Mouse (Mus musculus): Measurements from ENCODE around the gene Gpnmb. TPM values are rescaled to one million over a fixed set of nuclear protein-coding genes. Genes with fewer than 3 reads are reported as not detected.

Gene Gpnmb
- polyA plus RNA-seq, 1 experiment from 2014 or later: 0.64 TPM

DNA sequence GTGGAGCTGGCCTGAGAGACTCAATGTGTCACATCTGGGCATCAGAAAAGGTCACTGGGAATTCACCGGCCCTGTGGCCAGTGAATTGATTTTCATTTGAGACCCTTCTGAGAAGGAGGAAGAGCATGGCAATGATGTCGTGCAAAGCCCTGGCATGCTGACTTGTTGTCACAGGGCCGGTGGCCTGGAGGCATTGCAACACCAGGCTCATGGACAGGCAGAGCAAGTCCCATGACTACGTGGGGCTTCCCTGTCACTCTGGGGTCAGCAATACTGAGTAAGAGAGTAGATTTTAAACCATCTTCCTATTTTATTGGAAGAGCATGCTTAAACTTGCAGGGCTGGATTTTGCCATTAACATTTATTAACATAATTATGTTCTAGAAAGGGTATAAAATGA lies 23.3 kb upstream of the Gpnmb start:
- no peak for ATAC-seq (ENCODE audit: insufficient read depth)
- Histone ChIP-seq H3K27me3 (no peaks in the 10 kb centered on the region), H3K4me3 (replicated peaks) (no peak overlapping the region), H3K27ac (replicated peaks) (no peak overlapping the region), H3K9me3 (replicated peaks) (no peaks in the 10 kb centered on the region), H3K4me1 (replicated peaks) (peaks cover 8% of the 10 kb centered on the region), H3K9ac (no peak overlapping the region), H3K36me3 (replicated peaks) (no peaks in the 10 kb centered on the region), H3K4me2 (no peak overlapping the region)
- WGBS (ENCODE audit: insufficient replicate concordance): 53% methylated on average over 4 of the region's 4 CpGs

DNA sequence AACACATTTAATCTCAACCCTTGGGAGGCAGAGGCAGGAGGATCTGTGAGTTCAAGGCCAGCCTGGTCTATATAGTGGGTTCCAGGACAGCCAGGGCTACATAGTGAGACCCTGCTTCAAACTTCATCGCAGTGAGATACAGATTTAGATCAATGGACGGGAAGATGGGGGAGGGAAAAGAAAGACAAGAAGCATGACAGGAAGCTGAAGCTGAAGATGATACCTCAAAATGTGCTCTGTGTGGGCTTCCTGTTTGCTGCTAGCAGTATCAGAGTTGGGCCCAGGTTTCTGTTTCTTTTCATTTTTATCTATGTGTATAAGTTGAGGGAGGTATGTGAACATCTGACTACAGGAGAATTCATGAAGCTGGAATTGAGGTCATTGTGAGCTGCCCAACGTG lies 22.9 kb upstream of the Gpnmb start:
- 33% methylated on average over 3 of the region's 3 CpGs for whole genome bisulfite sequencing (ENCODE audit: insufficient replicate concordance)
- Histone ChIP-seq H3K27me3 (no peaks in the 10 kb centered on the region), H3K4me1 (replicated peaks) (peaks cover 4% of the 10 kb centered on the region), H3K9ac (no peak overlapping the region), H3K36me3 (replicated peaks) (no peaks in the 10 kb centered on the region), H3K4me2 (no peak overlapping the region), H3K4me3 (replicated peaks) (no peak overlapping the region), H3K27ac (replicated peaks) (no peak overlapping the region), H3K9me3 (replicated peaks) (no peaks in the 10 kb centered on the region)
- ATAC-seq (ENCODE audit: insufficient read depth): no peak

DNA sequence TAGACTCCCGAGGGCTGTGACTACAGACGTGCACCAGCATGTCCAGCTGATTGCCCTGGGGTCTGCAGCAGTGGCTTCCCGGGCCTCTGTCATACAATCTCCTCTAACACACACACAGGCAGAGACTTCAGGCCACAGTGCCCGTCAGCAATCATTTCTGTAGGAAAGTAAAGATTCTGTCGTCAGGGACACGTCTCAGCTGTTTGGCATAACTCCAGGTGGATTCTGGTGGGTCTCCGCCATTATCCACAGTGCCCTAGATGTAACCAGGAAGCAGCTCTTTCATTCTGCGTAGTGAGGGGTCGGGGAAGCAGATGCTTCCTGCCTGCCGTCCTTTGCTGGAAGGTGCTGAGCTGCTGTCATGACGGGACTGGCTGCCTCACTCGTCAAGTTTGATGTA lies 19.2 kb upstream of the Gpnmb start:
- Histone ChIP-seq H3K4me2 (no peak overlapping the region), H3K9me3 (replicated peaks) (no peaks in the 10 kb centered on the region), H3K4me1 (replicated peaks) (no peaks in the 10 kb centered on the region; the same call in 1 of the 2 replicates)

DNA sequence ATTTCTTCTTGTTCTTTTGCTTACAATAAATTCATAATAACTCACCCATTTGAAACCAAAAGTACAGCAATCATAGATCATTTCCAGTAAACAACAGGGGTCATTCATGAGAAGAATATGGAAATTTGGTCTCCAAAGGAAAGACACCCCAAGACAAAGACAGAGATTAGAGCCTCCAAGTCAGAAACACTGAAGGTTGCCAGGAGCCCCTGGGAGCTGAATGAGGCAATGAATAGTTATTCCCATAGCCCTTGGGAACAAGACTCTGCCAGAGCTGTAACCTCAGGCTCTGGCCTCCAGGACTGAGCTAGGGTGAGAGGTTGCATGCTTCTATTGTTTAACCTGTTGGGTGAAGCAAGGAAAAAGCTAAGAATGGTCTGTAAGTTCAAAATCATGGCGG lies 17.0 kb upstream of the Gpnmb start:
- no peak for ATAC-seq (ENCODE audit: insufficient read depth)
- Histone ChIP-seq H3K4me1 (replicated peaks) (no peaks in the 10 kb centered on the region; the same call in 1 of the 2 replicates), H3K9me3 (replicated peaks) (no peaks in the 10 kb centered on the region), H3K27ac (replicated peaks) (no peak overlapping the region), H3K4me3 (replicated peaks) (no peak overlapping the region), H3K36me3 (replicated peaks) (no peaks in the 10 kb centered on the region), H3K4me2 (no peak overlapping the region), H3K27me3 (no peaks in the 10 kb centered on the region), H3K9ac (no peak overlapping the region)
- 62% methylated on average over 1 of the region's 1 CpGs for WGBS (ENCODE audit: insufficient replicate concordance)

More for the DNA sequence above, 19.2 kb upstream of the Gpnmb start:
- H3K27ac ChIP-seq (replicated peaks): no peak overlapping the region
- 14% methylated on average over 12 of the region's 12 CpGs for WGBS (ENCODE audit: insufficient replicate concordance)
- ATAC-seq (ENCODE audit: insufficient read depth): no peak
- H3K9ac ChIP-seq: no peak overlapping the region
- H3K27me3 ChIP-seq: no peaks in the 10 kb centered on the region
- no peak overlapping the region for H3K4me3 ChIP-seq (replicated peaks)
- H3K36me3 ChIP-seq (replicated peaks): no peaks in the 10 kb centered on the region

DNA sequence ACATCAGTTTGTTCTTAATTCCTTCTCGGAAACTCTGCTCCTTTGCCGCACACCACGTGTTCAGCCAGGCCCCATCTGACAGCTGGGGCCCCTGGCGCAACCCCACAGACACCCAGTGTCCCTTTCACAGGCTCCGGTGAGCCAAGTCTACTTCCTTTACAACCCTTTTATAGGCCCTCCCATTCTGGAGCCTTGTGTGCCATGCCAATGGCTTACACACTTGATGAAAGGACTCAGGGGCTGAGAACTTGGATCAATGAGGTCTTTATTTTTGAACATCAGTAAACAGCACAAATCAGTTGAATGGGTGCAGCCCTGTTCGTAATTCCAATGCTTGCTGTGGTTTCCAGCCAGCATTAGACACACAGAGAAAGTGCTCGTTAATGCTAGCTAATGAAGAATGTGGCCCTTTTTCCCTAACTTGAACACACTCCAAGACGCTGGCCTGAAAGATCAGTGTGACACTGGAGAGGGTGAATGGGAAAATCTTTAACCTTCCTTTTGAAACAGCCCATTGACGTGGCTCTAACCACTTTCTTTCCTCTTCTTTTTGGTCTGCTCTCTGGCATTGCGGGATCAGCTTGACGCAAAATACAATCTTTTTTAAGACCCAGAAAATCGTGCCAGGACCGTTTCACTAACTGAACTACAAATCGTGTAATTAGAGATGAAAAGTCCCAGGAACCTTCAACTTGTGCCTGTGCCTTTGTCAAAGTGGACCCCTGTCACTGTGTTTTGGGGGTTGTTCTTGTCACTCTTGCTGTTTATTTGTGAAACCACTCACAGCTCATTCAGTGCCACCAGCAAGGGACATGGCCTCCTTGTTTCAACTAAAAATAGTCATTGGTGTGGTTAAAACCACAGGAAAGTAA lies 15.0 kb upstream of the Gpnmb start:
- ATAC-seq (ENCODE audit: insufficient read depth): no peak
- H3K9ac ChIP-seq: no peak overlapping the region
- no peak overlapping the region for H3K4me3 ChIP-seq (replicated peaks)
- no peaks in the 10 kb centered on the region; the same call in 1 of the 2 replicates for H3K4me1 ChIP-seq (replicated peaks)
- H3K4me2 ChIP-seq: no peak overlapping the region
- no peaks in the 10 kb centered on the region for H3K36me3 ChIP-seq (replicated peaks)
- 49% methylated on average over 14 of the region's 14 CpGs for WGBS (ENCODE audit: insufficient replicate concordance)
- no peaks in the 10 kb centered on the region for H3K27me3 ChIP-seq
- H3K27ac ChIP-seq (replicated peaks): no peak overlapping the region
- no peaks in the 10 kb centered on the region for H3K9me3 ChIP-seq (replicated peaks)

DNA sequence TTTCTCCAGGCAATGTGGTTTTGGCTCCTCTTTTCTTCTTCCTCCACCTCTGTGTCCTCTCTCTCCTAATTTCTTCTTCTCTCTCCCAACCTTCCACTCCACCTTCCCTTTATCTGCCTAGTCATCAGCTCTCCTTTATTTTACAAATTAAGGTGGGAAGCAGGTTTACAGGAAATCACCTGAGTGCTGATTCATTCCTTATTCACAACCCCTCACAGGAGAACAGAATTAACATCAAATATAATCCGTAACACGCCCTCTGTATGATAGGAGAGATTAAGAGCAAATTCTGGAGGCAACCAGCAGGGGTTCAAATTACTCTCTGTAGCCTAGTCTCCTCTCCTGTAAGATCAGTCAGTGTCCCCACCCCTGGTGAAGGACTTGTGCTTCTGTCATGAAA lies 14.0 kb upstream of the Gpnmb start:
- WGBS (ENCODE audit: insufficient replicate concordance): 54% methylated on average over 2 of the region's 2 CpGs
- H3K4me1 ChIP-seq (replicated peaks): no peaks in the 10 kb centered on the region; the same call in 1 of the 2 replicates
- no peaks in the 10 kb centered on the region for H3K27me3 ChIP-seq

DNA sequence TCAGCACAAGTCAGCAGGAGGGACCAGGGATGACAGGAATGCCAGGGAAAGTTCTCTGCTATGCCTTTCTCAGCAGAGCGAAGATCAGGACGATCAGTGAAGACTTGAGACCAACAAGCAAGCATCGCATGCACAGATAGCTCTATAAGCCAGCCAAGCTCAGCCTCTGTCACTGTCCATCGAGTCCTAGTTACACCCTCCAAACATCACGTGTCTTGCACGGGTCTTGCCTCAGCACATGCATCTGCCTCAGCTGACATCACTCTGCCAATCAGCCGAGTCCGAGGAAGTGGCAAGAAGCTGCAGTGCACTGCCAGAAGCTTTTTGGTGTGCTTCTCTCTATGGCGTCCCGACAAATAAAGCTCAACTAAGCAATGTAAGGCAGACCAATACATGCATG lies 13.0 kb upstream of the Gpnmb start:
- H3K4me2 ChIP-seq: no peak overlapping the region
- H3K4me3 ChIP-seq (replicated peaks): no peak overlapping the region
- no peaks in the 10 kb centered on the region for H3K36me3 ChIP-seq (replicated peaks)
- no peaks in the 10 kb centered on the region for H3K27me3 ChIP-seq
- H3K4me1 ChIP-seq (replicated peaks): no peaks in the 10 kb centered on the region; the same call in 1 of the 2 replicates
- no peak overlapping the region for H3K9ac ChIP-seq
- H3K9me3 ChIP-seq (replicated peaks): no peaks in the 10 kb centered on the region
- no peak overlapping the region for H3K27ac ChIP-seq (replicated peaks)
- WGBS (ENCODE audit: insufficient replicate concordance): 64% methylated on average over 10 of the region's 10 CpGs
- ATAC-seq (ENCODE audit: insufficient read depth): no peak

More for the DNA sequence above, 14.0 kb upstream of the Gpnmb start:
- H3K36me3 ChIP-seq (replicated peaks): no peaks in the 10 kb centered on the region
- H3K4me3 ChIP-seq (replicated peaks): no peak overlapping the region
- no peaks in the 10 kb centered on the region for H3K9me3 ChIP-seq (replicated peaks)
- H3K9ac ChIP-seq: no peak overlapping the region
- ATAC-seq (ENCODE audit: insufficient read depth): no peak
- H3K4me2 ChIP-seq: no peak overlapping the region
- no peak overlapping the region for H3K27ac ChIP-seq (replicated peaks)

DNA sequence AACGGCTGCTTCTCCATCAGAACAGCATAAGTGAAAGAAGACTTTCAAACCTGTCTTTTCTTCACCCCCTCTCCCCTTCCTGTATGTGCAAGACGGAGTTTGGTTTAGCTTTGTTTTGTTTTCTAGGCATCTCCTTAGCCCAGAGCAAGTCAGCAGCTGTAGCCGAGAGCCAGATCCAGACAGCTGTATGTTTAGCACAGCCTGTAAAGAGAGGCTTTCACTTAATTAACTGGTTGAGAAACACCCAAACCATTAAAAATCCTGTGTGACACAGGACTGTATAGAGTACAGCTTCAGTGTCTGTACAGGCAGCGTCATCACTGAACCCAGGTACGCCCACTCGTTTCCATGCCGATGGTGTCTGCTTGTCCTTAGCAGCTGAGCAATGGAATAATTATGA lies 11.1 kb upstream of the Gpnmb start:
- Histone ChIP-seq H3K4me2 (no peak overlapping the region), H3K27me3 (no peaks in the 10 kb centered on the region), H3K4me1 (replicated peaks) (no peaks in the 10 kb centered on the region; the same call in 1 of the 2 replicates), H3K9ac (no peak overlapping the region), H3K36me3 (replicated peaks) (no peaks in the 10 kb centered on the region), H3K9me3 (replicated peaks) (no peaks in the 10 kb centered on the region), H3K4me3 (replicated peaks) (no peak overlapping the region), H3K27ac (replicated peaks) (no peak overlapping the region)
- 67% methylated on average over 7 of the region's 7 CpGs for WGBS (ENCODE audit: insufficient replicate concordance)
- no peak for ATAC-seq (ENCODE audit: insufficient read depth)

DNA sequence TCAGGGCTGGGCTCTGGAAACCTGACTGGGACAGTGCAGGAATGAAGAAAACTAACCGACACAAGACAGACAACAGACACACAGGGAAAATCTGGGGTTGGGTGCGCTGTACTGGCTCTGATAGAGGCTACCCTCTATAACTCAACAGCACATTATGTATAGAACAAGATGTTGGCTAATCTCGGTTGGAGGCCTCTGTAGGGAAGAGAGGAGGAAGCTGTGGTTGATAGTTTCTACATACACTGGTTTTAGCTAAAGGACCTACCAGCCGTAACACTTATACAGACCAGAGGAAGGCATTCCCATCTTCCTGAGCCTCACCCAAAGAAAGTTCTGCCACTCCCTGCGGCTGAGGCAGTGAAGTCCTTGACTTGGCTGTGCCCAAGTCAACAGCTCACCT lies 9.8 kb upstream of the Gpnmb start:
- H3K4me2 ChIP-seq: no peak overlapping the region
- no peak overlapping the region for H3K9ac ChIP-seq
- H3K27ac ChIP-seq (replicated peaks): no peak overlapping the region
- ATAC-seq (ENCODE audit: insufficient read depth): no peak
- no peaks in the 10 kb centered on the region for H3K9me3 ChIP-seq (replicated peaks)
- no peaks in the 10 kb centered on the region for H3K27me3 ChIP-seq
- H3K4me1 ChIP-seq (replicated peaks): no peaks in the 10 kb centered on the region; the same call in 1 of the 2 replicates
- no peaks in the 10 kb centered on the region for H3K36me3 ChIP-seq (replicated peaks)
- WGBS (ENCODE audit: insufficient replicate concordance): 24% methylated on average over 5 of the region's 5 CpGs
- H3K4me3 ChIP-seq (replicated peaks): no peak overlapping the region

DNA sequence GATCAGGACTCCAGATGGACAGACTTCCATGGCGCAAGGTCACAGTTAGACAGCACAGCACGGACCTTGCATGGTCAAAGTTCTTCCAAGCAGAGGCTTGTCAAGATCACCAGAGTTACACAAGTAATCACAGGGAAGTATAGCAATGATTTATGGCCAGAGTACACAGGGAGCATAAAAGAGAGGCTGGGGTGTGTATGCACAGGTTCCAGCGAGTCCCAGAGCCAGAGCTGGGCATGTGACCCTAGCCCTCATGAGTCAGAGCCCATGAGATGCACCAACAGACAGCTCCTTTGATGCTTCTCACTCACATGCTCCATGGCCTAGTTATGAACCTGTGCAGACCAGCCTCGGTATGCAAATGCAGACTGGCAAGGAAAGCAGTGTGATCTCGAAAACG lies 8.3 kb upstream of the Gpnmb start:
- Histone ChIP-seq H3K36me3 (replicated peaks) (no peaks in the 10 kb centered on the region), H3K4me1 (replicated peaks) (no peaks in the 10 kb centered on the region), H3K4me2 (no peak overlapping the region), H3K9ac (no peak overlapping the region), H3K27me3 (no peaks in the 10 kb centered on the region), H3K27ac (replicated peaks) (no peak overlapping the region), H3K9me3 (replicated peaks) (no peaks in the 10 kb centered on the region), H3K4me3 (replicated peaks) (no peak overlapping the region)
- no peak; the same call in 1 of the 2 replicates for ATAC-seq (ENCODE audit: insufficient read depth)
- WGBS (ENCODE audit: insufficient replicate concordance): 66% methylated on average over 6 of the region's 6 CpGs

DNA sequence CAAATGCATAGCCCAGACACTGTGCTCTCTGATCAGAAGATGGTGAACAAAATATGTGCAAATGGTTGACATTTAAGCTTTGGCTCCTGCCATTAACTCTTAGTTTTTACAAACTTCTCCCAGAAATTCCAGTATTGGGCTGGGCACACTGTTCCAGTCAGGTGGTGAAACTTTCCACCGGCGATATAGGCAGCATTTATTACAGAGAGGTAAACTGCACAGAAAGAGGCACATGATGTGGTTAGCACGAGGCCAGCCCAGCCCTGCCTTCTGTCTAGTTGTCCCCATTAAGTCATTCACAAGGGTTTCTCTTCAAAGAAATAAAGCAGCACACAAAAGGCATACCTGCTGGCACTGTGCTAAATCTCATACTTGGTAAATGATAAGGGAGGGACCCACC lies 7.6 kb upstream of the Gpnmb start:
- no peaks in the 10 kb centered on the region for H3K9me3 ChIP-seq (replicated peaks)
- ATAC-seq (ENCODE audit: insufficient read depth): no peak
- H3K4me2 ChIP-seq: no peak overlapping the region
- no peak overlapping the region for H3K9ac ChIP-seq
- H3K27ac ChIP-seq (replicated peaks): no peak overlapping the region
- no peaks in the 10 kb centered on the region for H3K36me3 ChIP-seq (replicated peaks)
- H3K27me3 ChIP-seq: no peaks in the 10 kb centered on the region
- no peaks in the 10 kb centered on the region for H3K4me1 ChIP-seq (replicated peaks)
- WGBS (ENCODE audit: insufficient replicate concordance): 67% methylated on average over 3 of the region's 3 CpGs
- H3K4me3 ChIP-seq (replicated peaks): no peak overlapping the region
